Mouse (Mus musculus) embryo, embryonic 9.5 days (tissue): ENCODE measurements around the gene Traf3.
A peak's percentile ranks its signal among the peaks of the same experiment; 100 is the strongest.

Experiments
- DNase-seq: peaks from one replicate; pipeline ENCODE4 v3.0.0-alpha.2; 2017; ENCODE audit errors: extremely low spot score

The Traf3 gene

GRCm38 (mm10) chr12:111153946-111154345 is 12.2 kb upstream of the Traf3 start:
- DNase-seq = no peak

GRCm38 (mm10) chr12:111154641-111155040 is 11.5 kb upstream of the Traf3 start:
- DNase-seq = no peak

DNA sequence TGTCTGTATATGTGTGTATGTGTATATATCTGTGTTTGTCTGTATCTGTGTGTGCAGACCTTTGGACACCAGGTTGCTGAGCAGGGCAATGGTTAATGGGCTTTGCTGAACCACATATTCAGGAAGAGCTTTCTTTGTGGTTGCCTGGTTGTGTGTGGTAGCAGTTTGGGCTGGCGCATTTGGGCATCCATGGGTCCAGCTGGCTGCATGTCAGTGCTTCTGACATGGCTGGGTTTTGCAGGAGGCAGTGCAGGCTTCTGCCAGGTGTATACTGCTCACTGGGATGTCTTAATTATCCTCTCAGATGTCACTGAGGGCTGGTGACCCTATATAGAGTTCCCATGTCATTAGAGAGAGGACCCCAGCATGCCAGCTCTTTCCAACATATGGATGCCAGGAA is 10.4 kb upstream of the Traf3 start:
- DNase-seq = no peak

DNA sequence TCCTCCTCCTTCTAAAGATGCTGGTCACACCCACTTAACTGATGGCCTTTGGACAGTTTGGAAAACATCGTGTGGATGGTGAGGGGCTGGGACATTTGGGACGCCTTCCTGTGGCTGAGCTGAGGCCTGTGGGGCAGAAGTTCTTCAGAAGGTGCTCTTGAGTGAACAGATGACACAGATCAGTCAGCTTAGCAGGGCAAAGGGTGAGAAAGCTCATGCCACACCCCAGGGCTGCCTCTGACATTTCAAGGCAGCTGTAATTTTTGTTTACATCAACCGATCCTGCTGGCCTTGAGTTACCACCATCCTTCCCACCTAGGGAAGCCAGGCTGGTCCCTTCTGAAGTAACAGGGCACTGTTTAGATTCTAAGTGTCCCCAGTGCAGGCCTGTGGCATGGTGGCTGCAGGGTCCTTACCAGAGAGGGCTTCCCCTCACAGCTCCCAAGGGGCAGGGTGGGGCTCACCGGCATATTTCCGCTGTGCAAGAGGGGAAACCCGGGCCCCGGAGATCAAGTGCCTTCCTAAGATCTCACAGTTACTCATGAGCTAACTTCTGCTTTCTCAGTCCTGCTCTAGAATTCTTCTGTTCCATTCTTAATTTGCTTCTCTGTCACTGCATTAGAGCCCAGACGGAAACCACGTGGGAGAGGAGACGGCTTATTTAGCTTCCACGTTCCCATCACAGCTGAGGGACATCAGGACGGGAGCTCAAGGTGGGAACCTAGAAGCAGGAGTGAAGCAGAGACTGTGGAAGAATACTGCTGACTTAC is 6.3 kb upstream of the Traf3 start:
- DNase-seq = no peak

GRCm38 (mm10) chr12:111160871-111161270 is 5.3 kb upstream of the Traf3 start:
- DNase-seq = no peak

GRCm38 (mm10) chr12:111161943-111162311 is 4.2 kb upstream of the Traf3 start:
- DNase-seq = no peak

DNA sequence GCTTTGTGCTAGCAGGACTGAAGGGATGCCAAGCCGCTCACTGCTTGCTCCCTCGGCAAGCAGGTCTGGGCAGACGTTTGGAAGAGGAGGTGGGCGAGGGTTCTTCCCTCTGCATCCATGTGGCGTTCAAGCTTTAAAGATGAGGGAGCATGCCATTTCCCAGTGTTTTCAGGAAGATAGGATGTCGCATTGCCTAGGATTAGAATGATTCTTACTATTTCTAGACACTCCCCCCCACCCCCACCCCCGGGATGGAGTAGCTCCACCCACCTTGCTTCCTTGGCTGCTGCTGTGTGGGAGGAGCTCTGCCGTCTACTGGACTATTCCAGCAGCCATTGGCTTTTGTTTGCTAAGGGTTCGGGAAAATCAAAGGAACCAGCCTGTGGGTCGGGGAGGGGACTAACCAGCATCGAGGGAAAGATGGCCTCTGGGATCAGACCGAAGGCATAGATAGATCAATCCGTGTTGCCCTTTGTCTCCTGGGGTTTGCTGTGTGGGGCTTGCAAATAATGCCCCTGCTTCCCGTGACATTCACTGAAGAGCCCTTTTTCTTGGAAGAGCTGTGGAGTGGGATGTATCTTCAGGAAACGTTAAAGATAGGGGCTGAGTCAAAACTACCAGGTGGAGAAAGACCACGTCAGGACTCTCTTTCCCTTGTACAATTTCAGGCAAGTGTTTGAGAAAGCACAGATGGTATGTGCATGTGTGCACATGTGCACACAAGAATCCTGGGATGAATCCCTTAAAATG is 3.7 kb upstream of the Traf3 start:
- DNase-seq = peak; percentile 69

DNA sequence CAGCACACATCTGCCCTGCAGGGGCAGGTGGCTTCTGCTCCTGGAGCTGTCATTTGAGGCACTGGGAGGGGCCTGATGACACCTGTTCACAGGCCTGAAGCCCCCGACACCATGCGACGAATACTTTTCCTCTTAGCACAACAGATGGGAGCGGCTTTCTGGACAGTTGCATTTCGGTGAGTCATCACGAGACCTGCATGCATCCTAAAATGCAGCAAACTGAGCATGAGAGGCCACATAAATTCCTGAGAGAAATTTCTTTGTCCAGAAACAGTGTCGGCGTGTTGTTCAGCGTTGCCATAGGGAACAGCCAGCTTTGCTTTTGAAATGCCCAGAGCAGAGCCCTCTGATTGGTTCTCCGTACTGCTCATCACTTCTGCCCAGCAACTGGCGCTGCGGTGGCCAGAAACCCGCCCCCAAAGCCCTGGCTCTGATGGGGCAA is 1.8 kb upstream of the Traf3 start:
- peak; percentile 87 for DNase-seq

DNA sequence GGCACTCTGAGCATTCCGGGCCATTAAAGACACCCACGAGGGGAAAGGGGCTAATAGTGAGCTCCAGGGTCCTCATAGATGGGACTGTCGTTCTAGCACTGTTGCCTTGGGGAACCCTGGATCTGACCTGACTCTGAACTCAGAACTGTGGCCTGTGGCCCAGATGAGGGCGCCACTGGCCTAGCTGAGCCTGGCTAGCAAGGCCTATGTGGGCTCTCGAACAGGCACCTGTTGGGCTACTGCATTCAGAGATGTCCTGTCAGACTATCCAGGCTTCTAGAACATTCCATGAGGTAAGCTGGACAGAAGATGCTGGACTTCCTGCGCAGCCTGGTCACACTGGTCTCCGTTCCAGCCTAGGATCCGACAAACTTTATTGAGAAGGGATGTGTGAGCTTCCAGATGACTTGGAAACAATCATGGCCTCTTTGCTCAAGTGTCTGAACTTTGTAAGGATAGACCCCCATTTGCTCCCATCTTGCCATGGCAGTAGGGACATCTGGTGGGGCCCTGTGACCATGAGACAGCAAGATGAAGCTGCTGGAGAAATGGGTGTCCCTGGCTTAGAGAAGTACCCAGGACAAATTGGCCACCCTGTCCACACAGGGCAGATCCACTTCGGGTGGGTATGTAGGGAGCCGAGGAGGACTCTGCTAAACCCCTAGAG is 891 bp upstream of the Traf3 start:
- DNase-seq = peak; percentile 44

- peak; percentile 42 for DNase-seq
Observed at GRCm38 (mm10) chr12:111166681-111167289, 615 bp downstream of the Traf3 start.

DNA sequence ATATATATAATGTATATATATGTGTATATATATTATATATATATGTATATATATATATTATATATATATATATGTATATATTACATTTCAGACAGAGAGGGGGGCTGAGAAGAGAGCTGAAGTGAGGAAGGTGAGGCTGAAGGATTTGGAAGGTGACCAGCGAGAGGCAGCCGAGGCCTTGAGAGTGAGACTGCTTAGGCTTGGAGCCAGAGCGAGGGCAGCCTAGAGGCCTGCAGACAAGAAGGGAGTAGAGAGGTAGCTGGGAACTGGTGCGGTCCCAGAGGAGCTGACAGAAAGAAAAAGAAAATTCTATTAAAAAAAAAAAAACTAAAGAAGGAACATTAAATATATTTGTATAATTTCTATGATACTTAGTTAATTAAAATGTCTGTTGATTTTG is 2.7 kb downstream of the Traf3 start:
- DNase-seq = no peak

GRCm38 (mm10) chr12:111178772-111179171 is 12.6 kb downstream of the Traf3 start:
- DNase-seq = no peak

GRCm38 (mm10) chr12:111181848-111182247 is 15.7 kb downstream of the Traf3 start:
- DNase-seq = no peak

- no peak for DNase-seq
Observed at GRCm38 (mm10) chr12:111182378-111182777, 16.2 kb downstream of the Traf3 start.

DNA sequence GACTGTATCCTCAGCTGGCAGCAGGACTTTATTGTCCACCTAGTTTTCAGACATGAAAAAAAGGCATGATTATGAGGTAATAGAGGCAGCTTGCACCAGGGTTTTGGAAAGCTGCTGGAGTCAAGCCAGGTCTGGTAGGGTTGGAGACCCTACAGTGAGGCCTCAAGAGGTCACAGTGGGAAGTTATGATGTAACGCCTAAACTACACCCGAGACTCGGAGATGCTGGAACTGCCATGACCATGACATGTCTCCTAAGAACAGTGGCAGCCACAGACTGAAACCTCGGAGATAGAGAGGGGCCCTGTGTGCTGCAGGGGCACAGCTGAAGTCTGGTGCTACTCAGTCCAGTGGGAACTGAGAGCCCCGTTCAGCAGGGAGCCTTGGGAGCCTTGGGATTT is 18.3 kb downstream of the Traf3 start, which contains the start of gene 4930595D18Rik:
4930595D18Rik (minus strand) TSS at position 16 of the 400 bp plus-strand sequence.
- DNase-seq = no peak

- no peak for DNase-seq
Observed at GRCm38 (mm10) chr12:111186986-111187385, 20.8 kb downstream of the Traf3 start.

GRCm38 (mm10) chr12:111188295-111188694 is 22.1 kb downstream of the Traf3 start:
- DNase-seq = no peak

- no peak for DNase-seq
Observed at GRCm38 (mm10) chr12:111190355-111190754, 24.2 kb downstream of the Traf3 start.

- DNase-seq = no peak
Observed at GRCm38 (mm10) chr12:111190891-111191290, 24.7 kb downstream of the Traf3 start.

DNA sequence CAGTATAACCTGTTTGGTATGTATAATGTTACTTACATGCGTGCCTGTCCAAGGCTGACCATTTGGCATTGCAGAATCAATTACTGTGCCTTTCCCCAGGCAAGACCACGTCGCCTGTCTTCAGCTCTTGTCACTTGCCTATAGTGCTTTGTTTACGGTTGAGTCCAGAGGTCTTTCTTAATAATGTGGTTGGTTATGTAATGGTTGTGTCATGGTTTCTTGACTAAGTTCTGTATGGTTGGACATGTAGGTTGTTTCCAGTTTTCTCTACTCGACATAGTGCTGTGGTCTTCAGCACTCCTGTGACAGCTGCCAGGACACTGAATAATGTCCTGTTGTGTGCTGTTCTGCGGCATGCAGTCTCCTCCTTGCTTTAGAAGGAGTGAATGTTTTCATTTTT is 26.6 kb downstream of the Traf3 start:
- DNase-seq = no peak

GRCm38 (mm10) chr12:111193331-111193730 is 27.2 kb downstream of the Traf3 start:
- no peak for DNase-seq

DNA sequence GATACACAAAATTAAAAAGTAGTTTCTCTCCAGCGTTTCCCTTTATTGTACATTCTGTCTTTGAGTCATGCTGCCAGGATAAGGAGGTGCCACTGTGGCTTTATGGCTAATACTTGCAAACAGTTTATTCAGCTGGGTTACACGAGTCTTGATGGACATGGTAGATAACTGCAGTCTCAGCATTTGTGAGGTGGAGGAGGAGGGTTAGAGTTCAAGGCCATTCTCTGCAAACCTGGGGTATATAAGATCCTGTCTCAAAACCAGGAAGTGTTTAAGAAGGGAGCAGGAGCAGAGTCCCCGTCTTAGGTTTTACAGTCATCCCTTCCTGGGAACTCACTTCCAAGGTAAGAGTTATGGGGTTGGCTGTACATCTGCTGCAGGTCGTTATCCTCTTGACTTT is 30.4 kb downstream of the Traf3 start:
- no peak for DNase-seq
